Mouse (Mus musculus) CD4-positive, CD25-positive, alpha-beta regulatory T cell, adult 2 months (primary cell): ENCODE measurements around the gene Acad12.

ENCODE experiments used
- DNase-seq: peaks from one replicate; pipeline ENCODE4 v3.0.0-alpha.2; 2012; ENCODE audit warnings: low read depth, low spot score

The Acad12 gene

GRCm38 (mm10) chr5:121583765-121584501, 34.8 kb downstream of the Acad12 start:
- peak; percentile 33 for DNase-seq

GRCm38 (mm10) chr5:121581945-121582344, 36.8 kb downstream of the Acad12 start:
- DNase-seq, result no peak

GRCm38 (mm10) chr5:121576927-121577488, 41.7 kb downstream of the Acad12 start:
- DNase-seq, result no peak

GRCm38 (mm10) chr5:121575867-121576266, 42.9 kb downstream of the Acad12 start:
- no peak for DNase-seq

GRCm38 (mm10) chr5:121574145-121574544, 44.6 kb downstream of the Acad12 start:
- DNase-seq, result no peak

- no peak for DNase-seq
Measured at GRCm38 (mm10) chr5:121570787-121571186, 48.0 kb downstream of the Acad12 start.

- DNase-seq, result no peak
Measured at GRCm38 (mm10) chr5:121569881-121570420, 48.8 kb downstream of the Acad12 start.

- no peak for DNase-seq
Measured at GRCm38 (mm10) chr5:121566035-121566681, 52.6 kb downstream of the Acad12 start.

- peak; percentile 92 for DNase-seq
Measured at GRCm38 (mm10) chr5:121564468-121564895, 54.3 kb downstream of the Acad12 start.

- peak; percentile 21 for DNase-seq
Measured at GRCm38 (mm10) chr5:121562436-121562835, 56.3 kb downstream of the Acad12 start.

- DNase-seq, result no peak
Measured at GRCm38 (mm10) chr5:121549196-121549595, 69.5 kb downstream of the Acad12 start.

- no peak for DNase-seq
Measured at GRCm38 (mm10) chr5:121547084-121547483, 71.7 kb downstream of the Acad12 start.
